Mouse (Mus musculus) urinary bladder, postnatal 14 days (tissue): ENCODE measurements around the gene Gm44790.

Experiments used
- DNase-seq: peaks from one replicate; pipeline ENCODE4 v3.0.0; 2021; ENCODE audit warnings: low spot score

Gene Gm44790

DNA sequence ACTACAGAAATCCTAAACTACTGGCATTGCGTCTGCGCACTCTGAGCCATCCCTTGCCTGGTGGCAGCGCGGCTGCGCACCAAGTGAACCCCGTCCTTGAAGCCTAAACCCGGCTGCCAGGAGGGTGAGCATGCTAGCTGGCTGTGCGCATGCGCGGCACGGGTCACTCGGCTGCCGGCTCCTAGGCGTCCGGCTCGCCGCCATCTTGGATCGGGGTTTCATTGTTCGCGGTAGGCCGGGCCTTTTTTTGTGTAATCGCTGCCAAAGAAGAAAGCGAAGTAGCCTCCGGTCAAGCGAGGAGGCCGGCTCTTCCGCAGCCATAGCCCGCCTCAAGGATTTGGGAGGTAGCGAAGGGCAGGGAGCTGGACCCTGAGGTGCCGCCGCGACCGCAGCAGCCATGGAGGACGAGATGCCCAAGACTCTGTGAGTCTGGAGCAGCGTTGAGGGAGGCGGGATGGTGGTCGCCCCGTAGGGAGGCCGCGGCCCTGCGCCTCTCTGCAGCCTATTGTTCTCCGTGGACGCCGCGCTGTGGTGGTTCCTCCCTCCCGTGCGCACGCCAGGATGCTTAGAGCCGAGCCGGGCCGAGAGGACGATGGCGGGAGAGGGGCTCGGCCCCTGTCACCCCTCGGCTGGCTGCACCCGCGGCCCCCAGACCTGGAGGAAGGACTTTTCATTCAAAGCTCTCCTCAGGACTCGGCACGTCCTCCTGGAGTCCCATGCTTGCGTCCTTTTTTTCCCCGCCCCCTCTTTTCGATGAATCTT is 22.2 kb upstream of the Gm44790 start, which contains the start of gene Tia1:
Tia1 (plus strand) TSS at position 120 of the 762 bp plus-strand sequence.
- DNase-seq: peak; percentile 98

GRCm38 (mm10) chr6:86404996-86405395 is 21.5 kb upstream of the Gm44790 start:
- no peak for DNase-seq

DNA sequence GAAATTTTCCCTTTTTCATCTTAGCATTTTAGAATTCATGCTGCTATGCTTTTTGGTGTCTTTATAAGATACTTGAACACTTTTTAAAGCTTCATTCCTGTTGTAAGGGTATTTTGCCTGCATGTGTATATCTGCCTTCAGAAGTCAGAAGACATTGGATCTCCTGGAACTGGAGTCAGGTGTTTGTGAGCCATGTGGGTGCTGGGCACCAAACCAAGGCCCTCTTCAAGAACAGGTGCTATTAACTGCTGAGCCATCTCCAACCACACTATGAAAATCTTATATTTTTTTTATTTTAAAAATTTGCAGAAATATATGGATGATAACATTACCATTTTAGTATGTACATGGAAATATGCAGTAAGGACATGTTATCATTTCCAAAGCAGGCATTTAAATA is 20.2 kb upstream of the Gm44790 start:
- no peak for DNase-seq

- DNase-seq: no peak
These were observed 7.7 kb upstream of the Gm44790 start for GRCm38 (mm10) chr6:86418711-86419110.

DNA sequence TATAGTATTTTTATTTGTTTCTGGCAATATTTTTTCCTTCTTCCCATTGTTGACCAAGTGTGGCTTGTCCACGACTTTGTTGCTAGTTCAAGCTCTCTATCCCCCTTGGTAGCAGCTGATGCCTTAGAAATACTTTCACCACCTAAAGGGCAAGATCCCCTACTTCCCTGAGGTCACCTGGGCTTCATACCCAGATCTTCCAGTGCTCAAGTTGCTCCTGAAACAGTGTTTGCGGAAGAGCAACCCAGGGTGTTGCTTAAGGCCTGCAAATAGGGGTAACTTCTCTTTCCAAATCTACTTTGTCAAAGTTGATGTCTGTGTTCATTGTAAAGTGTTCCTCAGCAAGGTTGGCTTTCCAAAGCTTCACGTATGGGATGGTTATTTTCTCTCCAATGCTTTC is 7.2 kb upstream of the Gm44790 start:
- DNase-seq: no peak

GRCm38 (mm10) chr6:86420491-86420890 is 6.0 kb upstream of the Gm44790 start:
- DNase-seq: no peak

DNA sequence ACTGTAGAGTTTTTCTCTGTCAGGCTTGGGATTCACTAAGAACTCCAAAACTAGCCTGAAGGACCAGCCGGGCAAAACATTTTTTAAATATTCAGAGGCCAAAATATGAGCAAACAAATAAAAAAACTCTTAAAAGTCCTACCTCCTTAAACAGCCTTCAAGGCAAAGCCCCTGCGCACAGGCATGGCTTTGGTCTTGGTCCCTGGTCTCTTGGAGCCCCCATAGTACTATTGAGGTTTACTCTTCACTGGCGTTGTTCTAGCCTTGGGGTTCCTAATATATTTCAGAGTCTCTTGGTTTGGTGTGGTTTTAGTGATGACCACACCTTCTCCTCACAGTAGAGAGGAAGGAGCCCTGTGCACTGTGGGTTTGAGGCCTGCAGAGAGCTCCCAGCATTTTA is 5.1 kb downstream of the Gm44790 start:
- DNase-seq: no peak

- no peak for DNase-seq
These were observed 7.2 kb downstream of the Gm44790 start for GRCm38 (mm10) chr6:86433696-86434095.

DNA sequence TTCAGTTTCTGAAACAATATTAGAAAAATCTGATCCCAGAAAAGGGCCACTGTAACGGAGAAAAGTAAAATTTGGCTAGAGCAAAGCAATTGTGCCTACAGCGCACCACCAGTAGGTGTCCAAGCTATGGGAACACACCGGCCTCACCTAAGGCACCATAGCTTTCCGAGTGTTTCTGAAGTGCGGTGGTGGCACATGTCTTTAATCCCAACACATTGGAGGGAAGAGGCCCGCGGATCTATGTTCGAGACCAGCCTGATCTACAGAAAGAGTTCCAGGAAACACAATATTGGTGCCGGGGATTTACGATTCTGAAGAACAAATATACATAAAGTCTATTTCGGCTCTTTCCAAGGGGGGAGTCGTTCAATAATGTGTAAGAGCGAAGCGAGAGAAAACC is 11.3 kb downstream of the Gm44790 start:
- DNase-seq: peak; percentile 58

DNA sequence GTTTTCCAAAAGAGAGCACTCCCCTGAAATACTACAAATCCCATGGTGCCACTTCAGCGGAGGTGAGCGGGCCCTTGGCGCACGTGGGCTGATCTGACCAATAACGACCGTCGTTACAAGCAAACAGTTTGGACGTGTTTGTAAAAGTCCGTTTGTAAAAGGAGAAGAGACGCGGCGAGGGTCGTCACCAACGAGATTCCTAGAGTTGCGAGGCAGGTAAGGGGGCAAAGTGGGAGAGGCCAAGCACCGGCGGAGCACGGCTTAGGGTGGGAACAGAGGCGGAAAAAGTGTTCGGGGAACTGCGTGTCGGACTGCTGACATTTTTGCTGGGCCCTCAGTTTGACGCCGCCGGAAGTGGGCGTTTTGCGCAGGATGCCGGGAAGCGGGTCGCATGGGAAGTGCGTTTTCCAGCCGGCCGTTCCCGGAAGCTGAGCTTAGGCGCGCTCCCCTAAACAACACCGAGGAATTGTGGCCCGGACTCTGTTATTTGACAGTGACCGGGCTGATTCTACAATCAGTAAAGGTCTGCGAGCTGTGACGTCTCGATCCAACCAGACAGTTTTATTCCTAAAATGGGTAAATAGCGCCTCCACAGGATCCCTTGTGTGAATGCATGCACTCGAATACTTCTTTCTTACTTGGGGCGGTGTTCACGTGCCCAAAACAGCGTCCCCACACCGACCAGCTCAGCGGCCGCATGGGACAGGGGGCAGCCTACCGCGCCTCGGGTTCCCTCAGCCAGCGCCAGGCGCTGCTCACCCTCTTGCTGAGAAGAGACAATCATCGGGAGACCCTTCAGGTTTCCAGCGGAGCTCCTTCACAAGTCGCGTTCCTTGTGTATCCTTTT is 12.0 kb downstream of the Gm44790 start, which contains the start of gene C87436:
C87436 (plus strand) TSS at position 103 of the 847 bp plus-strand sequence.
- peak; percentile 94 for DNase-seq

GRCm38 (mm10) chr6:86439119-86439496 is 12.7 kb downstream of the Gm44790 start:
- DNase-seq: no peak

DNA sequence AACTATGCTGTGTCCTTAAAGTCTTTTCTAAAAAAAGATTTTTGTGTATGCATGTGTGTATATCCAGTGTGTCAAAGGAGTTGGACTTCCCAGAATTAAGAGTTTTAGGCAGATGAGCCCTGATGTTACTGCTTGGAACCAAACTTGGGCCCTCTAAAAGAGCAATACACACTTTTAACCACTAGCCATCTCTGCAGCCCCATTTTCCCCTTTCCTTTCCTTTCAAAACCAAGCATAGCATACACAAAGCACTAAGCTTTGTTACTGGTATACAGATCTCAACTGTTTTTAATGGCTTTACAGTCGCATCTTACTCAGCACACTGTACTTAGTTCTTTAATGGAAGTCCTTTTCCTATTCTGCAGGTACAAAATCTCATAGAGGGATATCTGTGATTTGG is 13.1 kb downstream of the Gm44790 start:
- no peak for DNase-seq

DNA sequence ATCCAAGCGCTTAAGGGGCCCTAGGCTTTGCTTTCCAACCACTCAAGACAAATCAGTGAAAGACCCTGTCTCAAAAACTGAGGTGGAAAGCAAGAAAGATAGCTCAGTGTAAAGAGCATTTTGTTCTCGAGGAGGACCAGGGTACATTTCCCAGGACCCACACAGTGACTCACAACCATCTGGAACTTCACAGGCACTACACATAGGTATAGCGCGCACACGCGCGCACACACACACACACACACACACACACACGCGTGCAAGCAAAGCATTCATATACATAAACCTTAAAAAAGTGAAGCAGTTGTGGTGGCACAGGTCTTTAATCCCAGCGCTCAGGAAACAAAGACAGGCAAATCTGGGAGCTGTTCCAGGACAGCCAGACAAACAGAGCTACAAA is 15.1 kb downstream of the Gm44790 start:
- no peak for DNase-seq

DNA sequence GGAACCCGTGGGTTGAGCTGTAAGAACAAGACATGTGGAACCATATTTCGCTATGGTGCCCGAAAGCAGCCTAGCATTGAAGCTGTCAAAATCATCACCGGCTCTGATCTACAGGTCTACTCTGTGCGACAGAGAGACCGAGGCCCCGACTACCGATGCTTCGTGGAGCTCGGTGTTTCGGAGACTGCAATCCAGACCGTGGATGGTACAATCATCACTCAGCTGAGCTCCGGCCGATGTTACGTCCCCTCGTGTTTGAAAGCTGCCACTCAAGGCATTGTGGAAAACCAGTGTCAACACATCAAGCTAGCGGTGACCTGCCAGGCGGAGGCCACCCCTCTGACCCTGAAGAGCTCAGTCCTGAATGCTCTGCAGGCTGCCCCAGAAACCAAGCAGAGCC is 19.1 kb downstream of the Gm44790 start:
- DNase-seq: no peak

GRCm38 (mm10) chr6:86446927-86447568 is 20.6 kb downstream of the Gm44790 start:
- DNase-seq: no peak

DNA sequence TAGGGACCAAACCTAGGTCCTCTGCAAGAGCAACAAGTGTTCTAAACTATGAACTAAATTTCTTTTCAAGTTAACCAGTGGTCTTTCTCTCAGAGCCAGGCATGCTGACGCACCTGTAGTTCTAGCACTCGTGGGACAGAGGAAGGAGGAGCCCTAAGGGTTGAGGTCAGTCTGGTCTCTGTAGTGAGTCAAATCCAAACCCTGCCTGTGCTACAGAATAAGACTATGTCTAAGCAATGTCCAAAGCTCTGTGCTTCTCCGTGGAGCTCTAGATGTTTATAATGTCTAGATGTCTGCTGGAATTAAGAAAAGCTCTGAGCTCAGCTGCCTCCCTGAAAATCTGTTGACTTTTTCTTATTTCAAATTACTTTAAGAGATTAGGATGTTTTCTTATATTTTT is 30.3 kb downstream of the Gm44790 start:
- DNase-seq: no peak

GRCm38 (mm10) chr6:86463079-86463478 is 36.6 kb downstream of the Gm44790 start:
- DNase-seq: no peak

- DNase-seq: no peak
These were observed 44.9 kb downstream of the Gm44790 start for GRCm38 (mm10) chr6:86471317-86471716.

DNA sequence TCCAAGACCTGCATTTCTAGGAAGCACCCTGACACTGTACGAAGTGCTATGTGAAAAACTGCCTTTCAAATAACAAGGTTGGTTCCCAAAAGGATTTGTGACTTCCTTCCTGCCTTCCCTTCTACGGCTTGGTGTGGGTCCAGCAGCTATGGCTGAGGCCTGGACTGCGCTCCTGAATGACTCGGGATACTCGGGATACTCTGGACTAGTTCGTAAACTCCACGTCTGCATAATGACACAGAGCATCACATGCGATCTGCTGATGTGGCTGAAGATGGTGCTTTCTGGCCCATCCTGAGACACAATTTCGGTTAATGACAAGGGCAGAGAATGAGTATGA is 45.3 kb downstream of the Gm44790 start:
- DNase-seq: no peak

- DNase-seq: peak; percentile 100
These were observed 45.9 kb downstream of the Gm44790 start for GRCm38 (mm10) chr6:86472100-86472955.

DNA sequence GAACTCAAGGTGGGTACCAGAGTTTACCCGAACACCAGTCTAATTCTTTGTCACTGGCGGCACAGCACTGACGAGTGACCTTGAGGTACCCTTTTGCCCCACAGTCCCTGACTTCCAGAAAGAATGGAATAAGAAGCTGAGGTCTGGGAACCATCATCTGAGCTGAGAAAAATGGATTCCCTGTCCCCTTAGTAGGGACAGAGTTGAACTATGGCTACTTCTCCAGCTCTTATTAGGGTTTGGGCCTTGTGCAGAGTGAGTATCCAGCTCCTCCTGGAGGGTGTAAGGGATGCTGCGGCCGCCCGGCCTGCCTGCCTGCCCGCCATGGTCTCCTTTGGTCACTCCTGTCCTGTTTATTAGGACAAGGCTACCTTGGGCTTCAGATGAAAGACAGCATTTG is 46.6 kb downstream of the Gm44790 start:
- no peak for DNase-seq

DNA sequence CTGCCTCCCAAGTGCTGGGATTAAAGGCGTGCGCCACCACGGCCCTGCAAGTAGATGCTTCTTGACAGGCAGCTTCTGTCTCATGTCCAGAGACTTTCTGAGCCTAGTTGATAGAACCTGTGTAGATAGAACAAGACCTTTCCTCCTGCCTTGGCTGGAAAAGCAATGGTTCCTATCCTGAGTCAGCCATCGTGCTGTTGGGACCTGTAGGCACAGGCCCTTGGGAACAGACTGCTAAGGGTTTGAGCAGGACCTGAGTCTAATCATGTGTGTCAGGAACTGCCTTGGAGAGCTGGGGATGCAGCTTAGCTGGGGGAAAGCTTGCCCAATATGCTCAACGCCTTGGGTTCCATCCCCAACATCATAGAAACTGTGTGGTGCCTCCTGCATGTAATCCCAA is 47.6 kb downstream of the Gm44790 start:
- no peak for DNase-seq
